Mouse (Mus musculus): ENCODE results near the gene Baz1b. TPM values are rescaled to one million over a fixed set of nuclear protein-coding genes. Genes with fewer than 3 reads are reported as not detected.

The Baz1b gene
- polyA plus RNA-seq, 1 experiment from 2014 or later: 30.5 TPM

- no peaks in the 10 kb centered on the region for H3K27me3 ChIP-seq (replicated peaks)
- H3K4me3 ChIP-seq: no peak overlapping the region
- no peak for ATAC-seq (replicated peaks)
- no peak overlapping the region for H3K4me2 ChIP-seq
- WGBS: 90% methylated on average over 6 of the region's 6 CpGs
- H3K4me1 ChIP-seq: 0 out of 2 replicates have a peak, but pooled peaks cover 1% of the 10 kb centered on the region
- H3K27ac ChIP-seq: no peak overlapping the region
- no peaks in the 10 kb centered on the region for H3K9me3 ChIP-seq
- H3K36me3 ChIP-seq (replicated peaks): peaks cover 13% of the 10 kb centered on the region; the same call in 1 of the 2 replicates
- H3K9ac ChIP-seq: no peak overlapping the region
Observed at GRCm38 (mm10) chr5:135162821-135163220, 24.2 kb upstream of the Baz1b start.

GRCm38 (mm10) chr5:135166909-135167308, 20.2 kb upstream of the Baz1b start:
- no peak for ATAC-seq (replicated peaks)
- 83% methylated on average over 4 of the region's 4 CpGs for WGBS
- no peak overlapping the region for H3K27ac ChIP-seq
- no peaks in the 10 kb centered on the region for H3K27me3 ChIP-seq (replicated peaks)
- H3K9me3 ChIP-seq: no peaks in the 10 kb centered on the region
- no peak overlapping the region for H3K4me3 ChIP-seq
- H3K4me1 ChIP-seq: peaks cover 18% of the 10 kb centered on the region
- no peak overlapping the region for H3K4me2 ChIP-seq
- H3K9ac ChIP-seq: no peak overlapping the region
- peaks cover 3% of the 10 kb centered on the region; the same call in 1 of the 2 replicates for H3K36me3 ChIP-seq (replicated peaks)

GRCm38 (mm10) chr5:135167469-135167868, 19.6 kb upstream of the Baz1b start:
- Histone ChIP-seq H3K4me3 (no peak overlapping the region), H3K27me3 (replicated peaks) (no peaks in the 10 kb centered on the region), H3K4me1 (peaks cover 18% of the 10 kb centered on the region), H3K9ac (no peak overlapping the region), H3K9me3 (no peaks in the 10 kb centered on the region), H3K36me3 (replicated peaks) (peaks cover 6% of the 10 kb centered on the region; the same call in 1 of the 2 replicates), H3K4me2 (peak overlapping the region; percentile 87; the same call in 1 of the 2 replicates), H3K27ac (no peak overlapping the region)
- ATAC-seq (replicated peaks): no peak
- 98% methylated on average over 4 of the region's 4 CpGs for WGBS

GRCm38 (mm10) chr5:135168063-135169062, 18.7 kb upstream of the Baz1b start, which contains the start of gene Bcl7b:
Bcl7b (plus strand) TSS chr5:135168283.
- peak; percentile 98 for ATAC-seq (replicated peaks)
- Histone ChIP-seq H3K27me3 (replicated peaks) (no peaks in the 10 kb centered on the region), H3K9me3 (no peaks in the 10 kb centered on the region), H3K4me3 (peak within 1 kb of the TSS; percentile 85), H3K4me2 (peak within 1 kb of the TSS; percentile 87), H3K9ac (peak within 1 kb of the TSS; percentile 91), H3K36me3 (replicated peaks) (peaks cover 15% of the 10 kb centered on the region), H3K4me1 (peaks cover 18% of the 10 kb centered on the region), H3K27ac (peak within 1 kb of the TSS; percentile 100)
- 2% methylated on average over 83 of the region's 95 CpGs for WGBS

- ATAC-seq (replicated peaks): no peak
- Histone ChIP-seq H3K27ac (peak overlapping the region; percentile 100; the same call in 1 of the 2 replicates), H3K36me3 (replicated peaks) (peaks cover 21% of the 10 kb centered on the region), H3K4me2 (peak overlapping the region; percentile 87), H3K4me3 (peak overlapping the region; percentile 85), H3K9ac (peak overlapping the region; percentile 91), H3K4me1 (peaks cover 18% of the 10 kb centered on the region), H3K9me3 (no peaks in the 10 kb centered on the region), H3K27me3 (replicated peaks) (no peaks in the 10 kb centered on the region)
- 89% methylated on average over 5 of the region's 5 CpGs for WGBS
Observed at GRCm38 (mm10) chr5:135169479-135169878, 17.6 kb upstream of the Baz1b start.

- Histone ChIP-seq H3K27ac (no peak overlapping the region), H3K4me1 (peaks cover 18% of the 10 kb centered on the region), H3K4me2 (no peak overlapping the region), H3K9ac (no peak overlapping the region), H3K27me3 (replicated peaks) (no peaks in the 10 kb centered on the region), H3K36me3 (replicated peaks) (peaks cover 34% of the 10 kb centered on the region), H3K4me3 (no peak overlapping the region), H3K9me3 (no peaks in the 10 kb centered on the region)
- no peak for ATAC-seq (replicated peaks)
- WGBS: 96% methylated on average over 6 of the region's 6 CpGs
Observed at GRCm38 (mm10) chr5:135171688-135172220, 15.3 kb upstream of the Baz1b start.

GRCm38 (mm10) chr5:135172986-135173385, 14.1 kb upstream of the Baz1b start:
- WGBS: 96% methylated on average over 5 of the region's 5 CpGs
- H3K27me3 ChIP-seq (replicated peaks): no peaks in the 10 kb centered on the region

GRCm38 (mm10) chr5:135175086-135175485, 12.0 kb upstream of the Baz1b start:
- peaks cover 56% of the 10 kb centered on the region for H3K36me3 ChIP-seq (replicated peaks)
- no peak overlapping the region for H3K4me3 ChIP-seq

More at GRCm38 (mm10) chr5:135172986-135173385, 14.1 kb upstream of the Baz1b start:
- H3K4me1 ChIP-seq: peaks cover 15% of the 10 kb centered on the region
- no peak overlapping the region for H3K4me2 ChIP-seq
- no peak for ATAC-seq (replicated peaks)
- H3K9ac ChIP-seq: no peak overlapping the region
- H3K36me3 ChIP-seq (replicated peaks): peaks cover 40% of the 10 kb centered on the region
- H3K4me3 ChIP-seq: no peak overlapping the region
- H3K27ac ChIP-seq: no peak overlapping the region
- no peaks in the 10 kb centered on the region for H3K9me3 ChIP-seq

GRCm38 (mm10) chr5:135178523-135178922, 8.5 kb upstream of the Baz1b start:
- Histone ChIP-seq H3K27me3 (replicated peaks) (no peaks in the 10 kb centered on the region), H3K4me1 (no peaks in the 10 kb centered on the region), H3K27ac (no peak overlapping the region), H3K9me3 (no peaks in the 10 kb centered on the region), H3K9ac (no peak overlapping the region), H3K4me2 (no peak overlapping the region), H3K36me3 (replicated peaks) (peaks cover 66% of the 10 kb centered on the region), H3K4me3 (no peak overlapping the region)
- WGBS: 80% methylated on average over 3 of the region's 3 CpGs
- no peak for ATAC-seq (replicated peaks)

More at GRCm38 (mm10) chr5:135175086-135175485, 12.0 kb upstream of the Baz1b start:
- peaks cover 3% of the 10 kb centered on the region for H3K4me1 ChIP-seq
- no peak overlapping the region for H3K4me2 ChIP-seq
- no peaks in the 10 kb centered on the region for H3K9me3 ChIP-seq
- no peak overlapping the region; the same call in 1 of the 2 replicates for H3K9ac ChIP-seq
- H3K27ac ChIP-seq: no peak overlapping the region
- no peaks in the 10 kb centered on the region for H3K27me3 ChIP-seq (replicated peaks)
- no peak for ATAC-seq (replicated peaks)

GRCm38 (mm10) chr5:135178996-135179395, 8.1 kb upstream of the Baz1b start:
- Histone ChIP-seq H3K4me1 (no peaks in the 10 kb centered on the region), H3K36me3 (replicated peaks) (peaks cover 63% of the 10 kb centered on the region), H3K4me2 (no peak overlapping the region), H3K9me3 (no peaks in the 10 kb centered on the region), H3K27ac (no peak overlapping the region), H3K4me3 (no peak overlapping the region), H3K9ac (no peak overlapping the region), H3K27me3 (replicated peaks) (no peaks in the 10 kb centered on the region)
- no peak for ATAC-seq (replicated peaks)
- 91% methylated on average over 4 of the region's 4 CpGs for WGBS

GRCm38 (mm10) chr5:135179616-135180015, 7.4 kb upstream of the Baz1b start:
- WGBS: 94% methylated on average over 7 of the region's 7 CpGs
- H3K9ac ChIP-seq: no peak overlapping the region
- no peak overlapping the region for H3K27ac ChIP-seq
- no peak for ATAC-seq (replicated peaks)
- H3K36me3 ChIP-seq (replicated peaks): peaks cover 59% of the 10 kb centered on the region
- H3K9me3 ChIP-seq: no peaks in the 10 kb centered on the region; the same call in 1 of the 2 replicates
- H3K27me3 ChIP-seq (replicated peaks): no peaks in the 10 kb centered on the region
- H3K4me1 ChIP-seq: no peaks in the 10 kb centered on the region
- H3K4me3 ChIP-seq: no peak overlapping the region
- H3K4me2 ChIP-seq: no peak overlapping the region

- Histone ChIP-seq H3K36me3 (replicated peaks) (peaks cover 54% of the 10 kb centered on the region), H3K4me3 (no peak overlapping the region), H3K27me3 (replicated peaks) (no peaks in the 10 kb centered on the region), H3K4me2 (no peak overlapping the region), H3K27ac (no peak overlapping the region), H3K4me1 (no peaks in the 10 kb centered on the region), H3K9ac (no peak overlapping the region), H3K9me3 (no peaks in the 10 kb centered on the region; the same call in 1 of the 2 replicates)
- 94% methylated on average over 14 of the region's 14 CpGs for WGBS
- ATAC-seq (replicated peaks): no peak
Observed at GRCm38 (mm10) chr5:135180796-135181195, 6.3 kb upstream of the Baz1b start.
